In the genomic region with DNA sequence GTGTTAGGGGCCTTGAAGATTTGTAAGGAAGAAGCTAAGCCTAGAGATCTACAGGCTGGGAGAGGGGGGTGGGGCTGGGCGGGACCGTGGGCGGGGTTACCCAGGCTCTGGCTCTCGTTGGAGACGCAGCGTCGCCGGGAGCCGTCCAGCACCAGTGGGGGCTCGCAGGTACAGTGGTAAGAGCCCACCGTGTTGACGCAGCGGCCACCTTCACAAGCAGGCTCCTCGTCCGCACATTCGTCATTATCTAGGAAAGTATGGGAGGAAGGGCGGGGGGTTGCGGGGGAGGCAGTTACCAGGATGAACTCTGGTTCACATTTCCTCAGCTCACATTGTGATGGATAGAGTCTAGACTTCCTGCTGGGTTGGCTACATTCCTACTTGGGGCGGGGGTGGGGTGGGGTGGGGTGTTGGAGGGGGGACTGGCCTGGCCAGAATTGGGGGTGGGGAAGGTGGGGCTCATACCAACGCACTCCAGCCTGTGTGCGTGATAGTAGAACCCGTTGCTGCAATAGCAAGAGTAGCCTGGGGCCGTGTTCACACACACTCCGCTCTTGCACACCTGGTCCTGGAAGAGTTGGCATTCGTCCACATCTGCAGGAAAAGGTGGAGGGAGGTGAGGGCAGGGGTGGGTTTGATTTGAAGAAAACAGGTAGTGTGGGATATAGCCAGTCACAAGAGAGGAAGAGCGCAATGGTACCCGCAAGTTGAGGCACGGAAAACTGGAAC, we compare ENCODE assay signal across 8 mouse cellular contexts. TPM values are rescaled to one million over a fixed set of nuclear protein-coding genes. Genes with fewer than 3 reads are reported as not detected.
DNase-seq lines count a peak whose midpoint lies in the region; ATAC-seq and TF ChIP-seq lines count a peak whose summit lies in the region.

No protein-coding gene starts in this region.

- H3K4me2 ChIP-seq in embryonic facial prominence, embryonic 14.5 days (ENCODE audit: low read depth, low read length) = peak overlapping the region; percentile 54
- H3K4me2 ChIP-seq in kidney, embryonic 15.5 days = peak overlapping the region; percentile 69
- H3K4me2 ChIP-seq in midbrain, embryonic 13.5 days (replicated peaks) = peak overlapping the region; percentile 53

- H3K27me3 ChIP-seq in embryonic facial prominence, embryonic 14.5 days (replicated peaks; ENCODE audit: control insufficient read depth, insufficient read depth, low read length) = no peaks in the 10 kb centered on the region; the same call in 1 of the 2 replicates
- H3K27me3 ChIP-seq in kidney, embryonic 15.5 days = peaks cover 15% of the 10 kb centered on the region
- H3K27me3 ChIP-seq in midbrain, embryonic 13.5 days = peaks cover 19% of the 10 kb centered on the region

- DNase-seq in gastrocnemius, adult 2 months = no peak
- DNase-seq in gastrocnemius, adult 8-10 months (ENCODE audit: low spot score in 2 of 2) = no peak
- DNase-seq in embryonic facial prominence, embryonic 14.5 days (ENCODE audit: low spot score) = peak; percentile 73
- no peak for DNase-seq in frontal cortex, postnatal 25 days (ENCODE audit: low spot score in 2 of 2)
- DNase-seq in c-Kit-positive CD71-positive TER-119-positive erythroid progenitor cells, embryonic 14.5 days (ENCODE audit: low spot score) = no peak
- no peak for DNase-seq in left cerebral cortex, postnatal 4 days

- H3K27ac ChIP-seq in gastrocnemius, adult 2 months = peak overlapping the region; percentile 43; the same call in 1 of the 2 replicates
- no peak overlapping the region for H3K27ac ChIP-seq in embryonic facial prominence, embryonic 14.5 days (replicated peaks; ENCODE audit: low read depth, low read length)
- H3K27ac ChIP-seq in kidney, embryonic 15.5 days = peak overlapping the region; percentile 41; the same call in 1 of the 2 replicates
- H3K27ac ChIP-seq in midbrain, embryonic 13.5 days = no peak overlapping the region

- H3K4me1 ChIP-seq in embryonic facial prominence, embryonic 14.5 days (ENCODE audit: control insufficient read depth, insufficient read depth, low read length) = peaks cover 8% of the 10 kb centered on the region; the same call in 1 of the 2 replicates
- peaks cover 33% of the 10 kb centered on the region for H3K4me1 ChIP-seq in kidney, embryonic 15.5 days
- peaks cover 10% of the 10 kb centered on the region for H3K4me1 ChIP-seq in midbrain, embryonic 13.5 days (replicated peaks)

- intact Hi-C loops in gastrocnemius, adult 2 months (cut with DNase I) = no loop called here
- intact Hi-C loops in left cerebral cortex, postnatal 4 days (cut with DNase I) = no loop called here

- TF ChIP-seq CTCF in gastrocnemius, adult 2 months (IDR thresholded peaks at IDR 0.05) = no peak

- peaks cover 16% of the 10 kb centered on the region; the same call in 1 of the 2 replicates for H3K36me3 ChIP-seq in embryonic facial prominence, embryonic 14.5 days (ENCODE audit: control insufficient read depth, insufficient read depth, low read length)
- peaks cover 14% of the 10 kb centered on the region for H3K36me3 ChIP-seq in kidney, embryonic 15.5 days
- H3K36me3 ChIP-seq in midbrain, embryonic 13.5 days = peaks cover 9% of the 10 kb centered on the region; the same call in 1 of the 2 replicates

- peak overlapping the region; percentile 26 for H3K9ac ChIP-seq in embryonic facial prominence, embryonic 14.5 days (ENCODE audit: low read depth, low read length)
- 0 out of 2 replicates have a peak overlapping the region, but pooled peaks have one; percentile 21 for H3K9ac ChIP-seq in kidney, embryonic 15.5 days
- no peak overlapping the region; the same call in 1 of the 2 replicates for H3K9ac ChIP-seq in midbrain, embryonic 13.5 days (replicated peaks)

- WGBS in embryonic facial prominence, embryonic 14.5 days = 10% methylated on average over 28 of the region's 28 CpGs
- 10% methylated on average over 28 of the region's 28 CpGs for WGBS in kidney, embryonic 15.5 days
- 12% methylated on average over 28 of the region's 28 CpGs for WGBS in midbrain, embryonic 13.5 days

- ATAC-seq in embryonic facial prominence, embryonic 14.5 days (ENCODE audit: low read depth) = peak; percentile 53
- ATAC-seq in kidney, embryonic 15.5 days (replicated peaks; ENCODE audit: low FRiP score) = peak; percentile 62
- 0 out of 2 replicates have a peak, but pooled peaks have one; percentile 24 for ATAC-seq in midbrain, embryonic 13.5 days

- H3K9me3 ChIP-seq in embryonic facial prominence, embryonic 14.5 days (ENCODE audit: control insufficient read depth, low read length) = peaks cover 6% of the 10 kb centered on the region; the same call in 1 of the 2 replicates
- H3K9me3 ChIP-seq in kidney, embryonic 15.5 days (replicated peaks) = peaks cover 5% of the 10 kb centered on the region; the same call in 1 of the 2 replicates
- peaks cover 10% of the 10 kb centered on the region for H3K9me3 ChIP-seq in midbrain, embryonic 13.5 days

- H3K4me3 ChIP-seq in gastrocnemius, adult 2 months = 0 out of 2 replicates have a peak overlapping the region, but pooled peaks have one; percentile 26
- H3K4me3 ChIP-seq in embryonic facial prominence, embryonic 14.5 days (ENCODE audit: low read depth, low read length) = peak overlapping the region; percentile 26
- H3K4me3 ChIP-seq in kidney, embryonic 15.5 days (replicated peaks) = peak overlapping the region; percentile 38
- H3K4me3 ChIP-seq in midbrain, embryonic 13.5 days (replicated peaks) = peak overlapping the region; percentile 25

RNA-seq across cellular contexts. Expression of gene Ltbp4, which starts 28.5 kb away (rescaled TPM):
- 10 to 100 TPM; 48.0 to 81.2 TPM for total RNA-seq in gastrocnemius, adult 2 months (2021)
- 10 to 100 TPM; 33.6 to 50.3 (median 43.1) TPM for total RNA-seq in gastrocnemius, adult 8-10 months (2022)
- polyA plus RNA-seq in embryonic facial prominence, embryonic 14.5 days (2014; fragmentation: Nextera tagmentation; extraction: Ambion mirVana) = 74.2 and 74.8 TPM in 2 replicates
- 31.0 and 41.7 TPM in 2 replicates for polyA plus RNA-seq in kidney, embryonic 15.5 days (2015; fragmentation: Nextera tagmentation; extraction: Ambion mirVana)
- polyA plus RNA-seq in midbrain, embryonic 13.5 days (2015; fragmentation: Nextera tagmentation; extraction: Ambion mirVana) = 8.0 and 9.1 TPM in 2 replicates
- total RNA-seq in left cerebral cortex, postnatal 4 days (2021) = 10 to 100 TPM; 41.9 to 52.7 TPM

RNA-seq across cellular contexts. Expression of gene Shkbp1, which starts 46.8 kb away (rescaled TPM):
- total RNA-seq in gastrocnemius, adult 2 months (2021) = 1 to 10 TPM; 2.3 to 2.8 TPM
- total RNA-seq in gastrocnemius, adult 8-10 months (2022) = 1 to 10 TPM; 1.8 to 3.9 (median 2.7) TPM
- 26.5 and 30.3 TPM in 2 replicates for polyA plus RNA-seq in embryonic facial prominence, embryonic 14.5 days (2014; fragmentation: Nextera tagmentation; extraction: Ambion mirVana)
- polyA plus RNA-seq in kidney, embryonic 15.5 days (2015; fragmentation: Nextera tagmentation; extraction: Ambion mirVana) = 43.6 and 53.1 TPM in 2 replicates
- polyA plus RNA-seq in midbrain, embryonic 13.5 days (2015; fragmentation: Nextera tagmentation; extraction: Ambion mirVana) = 67.2 and 84.3 TPM in 2 replicates
- 10 to 100 TPM; 47.2 to 52.4 TPM for total RNA-seq in left cerebral cortex, postnatal 4 days (2021)

RNA-seq across cellular contexts. Expression of gene Gm20479, which starts 48.2 kb away (rescaled TPM):
- total RNA-seq in gastrocnemius, adult 2 months (2021) = not detected
- total RNA-seq in gastrocnemius, adult 8-10 months (2022) = under 1 TPM in 1 of 4 experiments, not detected in 3; 0.53 TPM
- polyA plus RNA-seq in embryonic facial prominence, embryonic 14.5 days (2014; fragmentation: Nextera tagmentation; extraction: Ambion mirVana) = not detected in 2 replicates
- 1.9 TPM in 1 of 2 replicates, not detected in the other for polyA plus RNA-seq in kidney, embryonic 15.5 days (2015; fragmentation: Nextera tagmentation; extraction: Ambion mirVana)
- polyA plus RNA-seq in midbrain, embryonic 13.5 days (2015; fragmentation: Nextera tagmentation; extraction: Ambion mirVana) = 0.53 TPM in 1 of 2 replicates, not detected in the other
- not detected for total RNA-seq in left cerebral cortex, postnatal 4 days (2021)

RNA-seq across cellular contexts. Expression of gene Numbl, which starts 50.8 kb away (rescaled TPM):
- total RNA-seq in gastrocnemius, adult 2 months (2021) = 1 to 10 TPM; 3.8 to 4.2 TPM
- 1 to 10 TPM; 1.5 to 3.4 (median 2.2) TPM for total RNA-seq in gastrocnemius, adult 8-10 months (2022)
- 25.1 and 28.4 TPM in 2 replicates for polyA plus RNA-seq in embryonic facial prominence, embryonic 14.5 days (2014; fragmentation: Nextera tagmentation; extraction: Ambion mirVana)
- polyA plus RNA-seq in kidney, embryonic 15.5 days (2015; fragmentation: Nextera tagmentation; extraction: Ambion mirVana) = 15.3 and 18.5 TPM in 2 replicates
- 39.4 and 51.6 TPM in 2 replicates for polyA plus RNA-seq in midbrain, embryonic 13.5 days (2015; fragmentation: Nextera tagmentation; extraction: Ambion mirVana)
- total RNA-seq in left cerebral cortex, postnatal 4 days (2021) = 100 to 1,000 TPM; 101 to 104 TPM

Comparison
In these comparisons a context has a peak if more than half of its experiments do, and no peak if none do; other contexts are left out.
1. H3K27ac ChIP-seq: peak in gastrocnemius, adult 2 months (single experiment) and kidney, embryonic 15.5 days (single experiment); none in embryonic facial prominence, embryonic 14.5 days (single experiment) and midbrain, embryonic 13.5 days (single experiment).
2. RNA of gene Shkbp1, which starts 46.8 kb away (total RNA-seq): 47.2 to 52.4 TPM in left cerebral cortex, postnatal 4 days; 1.8 to 3.9 TPM in gastrocnemius, adult 8-10 months and 2.3 to 2.8 TPM in gastrocnemius, adult 2 months; every median in the first group is over 4 times any median in the second.
3. Peak in every context shown above with its lines, with median percentiles within 50 percentile points of each other: H3K4me3 ChIP-seq, ATAC-seq and H3K4me2 ChIP-seq.